Mouse (Mus musculus) heart, postnatal 36 days (tissue): ENCODE measurements around the gene Sat2. TPM values are rescaled to one million over a fixed set of nuclear protein-coding genes. Genes with fewer than 3 reads are reported as not detected.

ENCODE experiments used
- DNase-seq, 2 experiments: peaks; one replicate each; pipeline ENCODE4 v3.0.0; 2021 to 2022
- intact Hi-C: fragments of 180-260 bp; cut with DNase I; formaldehyde crosslinking; loops from one replicate; pipeline ENCODE4 v1.15.1; 2025
- microRNA-seq, 2 experiments: library from miRNA; unstranded; fragments of <30 nt; microRNA quantifications; one replicate each; pipeline ENCODE4 v1.2.0; 2021; ENCODE audit warnings: borderline number of aligned reads in 2 of 2
- total RNA-seq, 2 experiments: library from RNA; stranded (reverse); gene quantifications; 2 replicates each; pipeline ENCODE4 v1.2.3; 2021

The Sat2 gene
- total RNA-seq, 2 experiments from 2014 or later: 3.7 to 4.1 TPM

- intact Hi-C loops: no loop called here
- DNase-seq: no peak
Observed at GRCm38 (mm10) chr11:69665457-69665960, 43.7 kb downstream of the Sat2 start.

DNA sequence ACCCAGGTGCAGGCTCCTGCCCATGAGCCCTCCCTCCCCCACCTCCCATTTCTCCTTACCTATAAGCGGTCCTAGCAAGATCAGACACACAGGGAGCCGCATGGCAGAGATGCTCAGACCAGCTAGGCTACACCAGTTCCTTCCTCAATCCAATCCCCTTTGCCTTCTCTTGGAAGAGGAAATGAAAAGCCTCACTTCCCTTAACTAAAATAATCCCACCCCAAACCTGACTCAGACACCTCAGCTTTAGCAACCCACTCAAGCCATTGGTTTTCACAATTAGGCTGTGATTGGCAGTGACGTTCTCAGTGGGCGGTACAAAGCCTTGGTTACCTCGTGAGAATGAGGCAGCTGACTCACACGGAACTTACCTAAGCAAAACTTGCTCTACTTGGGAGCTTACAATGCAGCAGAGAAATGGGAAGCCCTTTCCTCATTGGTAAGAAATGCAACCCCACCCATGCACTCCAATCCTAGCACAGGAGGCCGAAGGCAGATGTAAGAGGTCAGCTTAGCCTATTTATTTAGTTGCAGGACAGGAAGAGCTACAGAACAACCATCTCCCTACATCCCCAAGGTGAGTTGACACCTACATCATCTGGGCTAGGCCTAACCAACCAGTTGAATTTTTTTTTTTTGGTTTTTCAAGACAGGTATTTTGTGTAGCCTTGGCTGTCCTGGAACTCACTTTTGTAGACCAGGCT is 44.3 kb downstream of the Sat2 start, which contains the start of gene Cd68:
Gene Cd68, minus strand, starts transcription at position 193 of the 704 bp plus-strand sequence.
- DNase-seq: peak; percentile 30 to 45

GRCm38 (mm10) chr11:69666665-69667005 is 44.8 kb downstream of the Sat2 start:
- intact Hi-C loops: no loop called here
- no peak for DNase-seq

More for the DNA sequence above, 44.3 kb downstream of the Sat2 start, which contains the start of gene Cd68:
- intact Hi-C loops: no loop called here

DNA sequence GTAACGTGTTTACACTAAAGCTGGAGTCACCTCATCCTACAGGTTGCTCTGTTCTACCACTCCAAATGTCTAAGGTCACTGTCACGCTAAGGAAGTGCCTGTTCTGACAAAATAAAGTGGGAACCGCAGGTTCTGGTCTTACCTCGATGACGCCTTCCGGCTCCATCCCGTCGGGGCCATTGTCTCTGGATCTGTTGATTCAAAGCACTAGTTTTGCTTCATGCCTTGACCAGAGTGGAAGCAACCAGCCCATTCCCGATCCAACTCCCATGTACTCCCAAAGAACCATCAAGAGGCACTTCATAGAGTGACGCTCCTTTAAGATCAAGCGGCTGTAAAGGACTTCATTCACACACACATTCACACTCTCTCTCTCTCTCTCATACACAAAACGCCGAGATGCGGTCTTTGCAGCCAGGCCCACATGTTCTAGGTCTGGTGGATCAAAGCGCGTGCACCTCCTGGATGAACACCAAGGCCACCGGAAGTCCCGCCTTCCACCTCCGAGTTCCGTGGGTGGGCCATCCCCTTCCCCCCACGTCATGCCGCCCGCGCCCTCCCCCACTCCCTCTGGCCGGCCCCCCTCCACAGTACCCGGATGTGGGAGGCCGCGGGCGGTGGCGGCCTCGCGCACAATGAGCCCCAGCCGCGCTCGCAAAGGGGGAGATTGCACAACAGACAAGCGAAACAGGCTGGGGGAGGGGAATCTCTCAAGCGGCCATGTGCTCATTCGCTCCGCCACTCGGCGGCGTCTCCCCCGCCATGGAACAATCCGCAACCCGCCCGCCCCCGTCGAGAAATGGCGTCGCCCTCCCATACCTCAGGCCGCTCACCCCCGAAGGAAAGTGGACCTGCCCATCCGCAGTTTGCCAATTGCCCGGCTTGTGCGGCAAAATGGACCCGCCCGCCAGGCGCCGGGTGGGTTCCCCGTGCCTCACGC is 49.2 kb downstream of the Sat2 start:
- peak; percentile 95 to 97 for DNase-seq

DNA sequence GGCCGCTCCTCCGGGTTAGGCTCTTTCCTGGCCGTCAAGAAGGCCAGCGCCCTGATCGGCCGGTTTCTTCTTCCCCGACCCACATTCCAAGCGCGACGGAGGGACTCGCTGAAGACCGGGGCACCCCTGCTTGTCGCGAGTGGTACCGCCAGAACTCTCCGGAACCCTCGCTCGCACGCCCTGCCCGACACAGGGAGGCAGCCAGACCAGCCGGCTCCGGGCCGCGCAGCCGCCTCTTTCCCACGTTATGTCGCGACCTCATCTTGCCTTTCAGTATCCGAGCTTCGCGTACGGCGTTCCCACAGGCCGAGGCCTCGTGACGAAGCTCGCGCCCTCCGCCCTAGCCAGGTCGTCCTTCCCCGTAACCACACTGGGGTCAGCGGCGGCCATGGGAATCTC is 49.9 kb downstream of the Sat2 start:
- DNase-seq: no peak
- intact Hi-C loops: loop anchor here (1.0 kb wide), 1 partner anchor 10 kb away; no protein-coding TSS in a partner anchor

More for the DNA sequence above, 49.2 kb downstream of the Sat2 start:
- intact Hi-C loops: no loop called here

DNA sequence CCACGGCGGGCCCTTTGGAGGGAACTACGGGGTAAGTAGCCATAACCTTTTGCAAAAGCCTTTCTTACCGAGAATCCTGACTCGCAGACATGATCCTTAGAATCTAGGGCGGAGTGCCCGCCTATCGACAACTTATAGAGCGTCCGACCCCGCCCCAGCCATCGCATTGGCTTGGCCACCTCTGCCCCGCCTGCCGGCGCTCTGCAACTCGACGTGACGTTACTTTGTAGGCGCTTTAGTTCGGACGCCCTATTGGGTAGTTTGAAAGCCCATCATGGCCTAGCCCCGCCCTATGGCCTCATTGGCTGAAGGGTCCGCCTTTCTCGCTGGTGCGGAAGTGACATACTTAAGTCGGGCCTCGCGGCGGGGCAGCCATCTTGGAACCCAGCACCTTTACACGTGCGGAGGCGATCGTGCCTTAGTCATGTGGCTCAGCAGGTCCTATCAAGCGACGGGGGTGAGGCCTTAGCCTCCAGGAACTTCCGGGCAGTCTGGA is 50.4 kb downstream of the Sat2 start, which contains the start of gene Eif4a1:
Gene Eif4a1, minus strand, starts transcription at position 213 of the 496 bp plus-strand sequence.
- DNase-seq: peak; percentile 99 to 100
- intact Hi-C loops: loop anchor here (1.0 kb wide), 1 partner anchor 9 kb away; no protein-coding TSS in a partner anchor

Small RNA genes within 50 kb of the gene (microRNA-seq; reads per million reads assigned to microRNA genes)
- gene Mir1934 (6.5 to 7.4 reads per million in 2 experiments), gene Mir467f (0 reads per million in 2 experiments)

Other genes starting within 250 kb of the Sat2 start
- gene Naa38, start 226.5 kb upstream of the Sat2 start, total RNA-seq: 100 to 1,000 TPM; 101 to 103 TPM
- gene Cyb5d1, start 226.4 kb upstream of the Sat2 start, total RNA-seq: 10 to 100 TPM; 29.6 to 31.8 TPM
- gene Tmem88, start 223.8 kb upstream of the Sat2 start, total RNA-seq: 10 to 100 TPM; 23.3 to 29.6 TPM
- 10 to 100 TPM; 26.1 to 29.1 TPM for gene Kdm6b, start 208.3 kb upstream of the Sat2 start, total RNA-seq
- under 1 TPM; 0.33 to 0.57 TPM for gene Dnah2, start 72.9 kb upstream of the Sat2 start, total RNA-seq
- 10 to 100 TPM; 77.4 to 98.0 TPM for gene Efnb3, start 61.8 kb upstream of the Sat2 start, total RNA-seq
- gene Wrap53, start 41.8 kb upstream of the Sat2 start, total RNA-seq: 1 to 10 TPM; 5.1 to 6.3 TPM
- gene Trp53, start 41.7 kb upstream of the Sat2 start, total RNA-seq: 10 to 100 TPM; 13.9 to 17.0 TPM
- gene Atp1b2, start 16.1 kb upstream of the Sat2 start, total RNA-seq: 10 to 100 TPM; 20.9 to 22.5 TPM
- gene Shbg, start 4.1 kb upstream of the Sat2 start, total RNA-seq: not detected
- 10 to 100 TPM; 87.3 to 98.6 TPM for gene Fxr2, start 11.0 kb downstream of the Sat2 start, total RNA-seq
- gene Sox15, start 33.3 kb downstream of the Sat2 start, total RNA-seq: not detected
- 10 to 100 TPM; 14.9 to 16.2 TPM for gene Mpdu1, start 40.6 kb downstream of the Sat2 start, total RNA-seq
- 1 to 10 TPM; 8.7 to 9.1 TPM for gene Cd68, start 44.1 kb downstream of the Sat2 start, total RNA-seq
- gene Eif4a1, start 50.4 kb downstream of the Sat2 start, total RNA-seq: 100 to 1,000 TPM; 188 to 222 TPM
- 10 to 100 TPM; 30.4 to 31.8 TPM for gene Senp3, start 60.1 kb downstream of the Sat2 start, total RNA-seq
- gene Tnfsf13, start 63.8 kb downstream of the Sat2 start, total RNA-seq: 1 to 10 TPM; 1.4 to 2.4 TPM
- gene Tnfsf12, start 73.8 kb downstream of the Sat2 start, total RNA-seq: 10 to 100 TPM; 16.3 to 21.0 TPM
- gene Tnfsfm13, start 74.1 kb downstream of the Sat2 start, total RNA-seq: 1 to 10 TPM; 4.4 to 4.6 TPM
- 10 to 100 TPM; 30.1 to 35.4 TPM for gene Polr2a, start 136.6 kb downstream of the Sat2 start, total RNA-seq
- gene Slc35g3, start 139.9 kb downstream of the Sat2 start, total RNA-seq: not detected
- gene Zbtb4, start 143.9 kb downstream of the Sat2 start, total RNA-seq: 10 to 100 TPM; 39.0 to 43.1 TPM
- gene Chrnb1, start 173.9 kb downstream of the Sat2 start, total RNA-seq: 1 to 10 TPM; 3.6 to 4.3 TPM
- gene Fgf11, start 179.8 kb downstream of the Sat2 start, total RNA-seq: 1 to 10 TPM; 2.4 to 3.0 TPM
- gene Tmem102, start 183.6 kb downstream of the Sat2 start, total RNA-seq: under 1 TPM; 0.41 to 0.56 TPM
- not detected for gene Gm39566, start 193.3 kb downstream of the Sat2 start, total RNA-seq
- not detected for gene Spem2, start 196.4 kb downstream of the Sat2 start, total RNA-seq
- not detected for gene Spem1, start 200.2 kb downstream of the Sat2 start, total RNA-seq
- gene Nlgn2, start 215.8 kb downstream of the Sat2 start, total RNA-seq: 1 to 10 TPM; 4.6 to 4.8 TPM
- gene Tmem256, start 216.5 kb downstream of the Sat2 start, total RNA-seq: 100 to 1,000 TPM; 189 to 220 TPM
- gene Plscr3, start 224.4 kb downstream of the Sat2 start, total RNA-seq: 10 to 100 TPM; 24.6 to 26.7 TPM
- gene Tnk1, start 236.7 kb downstream of the Sat2 start, total RNA-seq: under 1 TPM; 0.08 to 0.11 TPM